Mouse (Mus musculus) intestine, embryonic 16.5 days (tissue): ENCODE results near the gene Gabrb1. TPM values are rescaled to one million over a fixed set of nuclear protein-coding genes. Genes with fewer than 3 reads are reported as not detected.
"Not testable (repeated sequence)": the region's sequence is repeated elsewhere in the genome, so short reads cannot be mapped to it uniquely, and the experiment has no call there.

Experiments
- ATAC-seq: fragments of 200-750 bp; cut with Nextera tagmentation; 2 replicates; pipeline ENCODE4 v1.8.0; 2017; ENCODE audit warnings: moderate TSS enrichment, moderate library complexity
- H3K27ac ChIP-seq: fragments of 300-500 bp; sonication (generic); 2 replicates; pipeline ENCODE4 v1.5.1; 2014; ENCODE audit warnings: mild to moderate bottlenecking, low read length
- H3K27me3 ChIP-seq: fragments of 300-500 bp; sonication (generic); replicated peaks from 2 replicates; pipeline ENCODE4 v1.6.1; 2014; ENCODE audit warnings: low read length, control low read depth, mixed read lengths; ENCODE audit not compliant: control insufficient read depth, insufficient read depth
- H3K36me3 ChIP-seq: fragments of 300-500 bp; sonication (generic); 2 replicates; pipeline ENCODE4 v1.6.1; 2014; ENCODE audit warnings: low read length, control low read depth; ENCODE audit not compliant: control insufficient read depth, insufficient read depth
- H3K4me1 ChIP-seq: fragments of 300-500 bp; sonication (generic); 2 replicates; pipeline ENCODE4 v1.6.1; 2014; ENCODE audit warnings: low read length, control low read depth, mixed read lengths; ENCODE audit not compliant: control insufficient read depth, insufficient read depth
- H3K4me2 ChIP-seq: fragments of 300-500 bp; sonication (generic); 2 replicates; pipeline ENCODE4 v1.6.1; 2014; ENCODE audit warnings: low read depth, low read length, control low read depth
- H3K4me3 ChIP-seq: fragments of 300-500 bp; sonication (generic); 2 replicates; pipeline ENCODE4 v1.5.1; 2014; ENCODE audit warnings: mild to moderate bottlenecking, low read length
- H3K9ac ChIP-seq: fragments of 300-500 bp; sonication (generic); 2 replicates; pipeline ENCODE4 v1.6.1; 2014; ENCODE audit warnings: low read depth, low read length
- H3K9me3 ChIP-seq: fragments of 300-500 bp; sonication (generic); 2 replicates; pipeline ENCODE4 v1.6.1; 2016; ENCODE audit warnings: low read length, control low read depth; ENCODE audit not compliant: control insufficient read depth
- WGBS: fragments of 180-500 bp; shearing (Covaris S2); extraction: QIAGEN DNeasy Blood & Tissue Kit; methylation state at CpG from one replicate; pipeline ENCODE4 v1.1.7; 2014; 5-methylcytosine and 5-hydroxymethylcytosine counted together
- polyA plus RNA-seq: library from polyadenylated mRNA; unstranded; fragments of >200 nt; fragmentation: Nextera tagmentation; extraction: Ambion mirVana; gene quantifications from 2 replicates; pipeline ENCODE4 v1.2.1, GENCODE M21; 2015

Gene Gabrb1
- polyA plus RNA-seq, 1 experiment from 2014 or later = 0.35 TPM

DNA sequence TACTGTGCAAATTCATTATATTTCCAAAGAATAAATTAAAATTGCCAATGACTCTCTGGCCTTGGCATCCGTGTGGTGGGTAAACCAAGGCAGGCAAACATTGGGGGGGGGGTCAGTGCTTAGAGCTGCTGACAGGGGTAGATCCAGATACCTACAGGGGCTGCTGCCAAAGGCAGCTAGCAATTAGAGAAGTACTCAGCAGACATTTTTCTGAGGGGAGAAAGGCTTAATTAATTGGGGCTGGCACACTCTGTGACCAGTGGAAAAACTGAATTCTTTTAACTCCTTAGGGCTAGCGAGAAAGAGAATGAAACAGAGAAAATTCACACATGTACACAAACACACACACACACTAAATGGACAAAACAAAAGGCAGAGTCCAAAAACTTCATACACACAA, 388.3 kb downstream of the Gabrb1 start:
- WGBS = 81% methylated on average over 2 of the region's 2 CpGs
- H3K9ac ChIP-seq = no peak overlapping the region

DNA sequence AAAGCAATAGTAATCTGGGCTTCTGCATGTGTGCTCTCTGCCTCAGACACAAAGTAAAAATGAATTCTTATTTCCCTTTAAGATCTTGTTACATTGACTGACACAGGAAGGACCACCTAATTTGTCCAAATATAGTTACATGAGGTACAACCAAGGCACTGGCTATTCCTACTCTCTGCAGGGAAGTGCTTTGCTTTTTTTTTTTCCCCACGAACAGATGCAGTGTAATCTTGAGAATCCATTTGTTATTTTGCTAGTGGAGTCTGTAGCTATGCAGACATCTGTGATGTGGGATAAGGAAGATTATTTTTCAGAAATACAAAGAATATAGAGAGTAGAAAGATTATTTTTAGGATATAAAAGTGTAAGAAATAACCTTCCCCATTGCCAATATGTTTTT, 406.2 kb downstream of the Gabrb1 start:
- no peak overlapping the region for H3K27ac ChIP-seq
- H3K4me3 ChIP-seq = no peak overlapping the region
- H3K4me1 ChIP-seq = no peaks in the 10 kb centered on the region
- ATAC-seq = no peak
- H3K27me3 ChIP-seq = no peaks in the 10 kb centered on the region
- H3K9me3 ChIP-seq = no peaks in the 10 kb centered on the region
- WGBS = 63% methylated on average over 1 of the region's 1 CpGs
- H3K9ac ChIP-seq = no peak overlapping the region
- no peak overlapping the region for H3K4me2 ChIP-seq
- no peaks in the 10 kb centered on the region for H3K36me3 ChIP-seq

More for the DNA sequence above, 388.3 kb downstream of the Gabrb1 start:
- H3K9me3 ChIP-seq = no peaks in the 10 kb centered on the region
- no peak for ATAC-seq
- H3K4me2 ChIP-seq = no peak overlapping the region
- no peaks in the 10 kb centered on the region for H3K36me3 ChIP-seq
- H3K4me1 ChIP-seq = no peaks in the 10 kb centered on the region
- H3K4me3 ChIP-seq = no peak overlapping the region
- no peak overlapping the region for H3K27ac ChIP-seq
- no peaks in the 10 kb centered on the region for H3K27me3 ChIP-seq

DNA sequence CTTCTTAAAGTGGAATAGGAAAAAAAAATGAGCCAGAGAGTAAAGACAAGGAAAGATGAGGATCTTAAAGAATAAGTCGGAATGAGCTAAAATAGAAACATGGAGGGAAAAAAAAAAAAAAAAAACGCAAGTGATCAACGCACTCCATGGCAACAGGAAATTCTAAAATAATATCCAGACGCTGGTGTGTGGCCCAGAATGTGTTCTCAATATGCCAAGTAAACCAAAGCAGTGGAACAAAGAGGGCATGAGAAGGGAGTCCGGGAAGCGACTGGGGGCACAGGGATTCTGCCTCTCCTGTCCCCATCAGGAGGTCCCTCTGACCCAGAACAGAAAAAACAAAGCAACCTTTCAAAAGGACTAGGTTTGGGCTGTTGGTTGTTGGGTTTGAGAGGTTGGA, 410.9 kb downstream of the Gabrb1 start:
- Histone ChIP-seq H3K4me1 (no peaks in the 10 kb centered on the region), H3K4me3 (no peak overlapping the region), H3K36me3 (no peaks in the 10 kb centered on the region), H3K27me3 (no peaks in the 10 kb centered on the region), H3K9me3 (no peaks in the 10 kb centered on the region), H3K4me2 (no peak overlapping the region), H3K9ac (no peak overlapping the region), H3K27ac (no peak overlapping the region)
- 62% methylated on average over 6 of the region's 6 CpGs for WGBS
- no peak for ATAC-seq

DNA sequence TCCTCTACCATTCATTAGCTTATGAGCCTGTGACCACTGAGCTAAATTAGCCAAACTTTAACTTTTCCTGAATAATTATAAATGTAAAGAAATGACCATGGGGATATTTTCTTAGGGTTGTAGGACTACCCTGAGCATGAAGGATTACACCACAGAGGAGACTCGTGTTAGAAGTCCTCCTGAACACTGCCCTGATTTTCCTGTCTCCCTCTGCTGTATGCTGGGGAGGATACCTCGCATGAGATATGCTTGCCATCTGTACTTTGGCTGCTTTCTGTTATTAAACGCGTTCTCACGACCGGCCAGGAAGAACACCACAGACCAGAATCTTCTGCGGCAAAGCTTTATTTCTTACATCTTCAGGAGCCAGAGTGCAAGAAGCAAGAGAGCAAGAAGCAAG, 411.5 kb downstream of the Gabrb1 start:
- ATAC-seq, H3K9me3 ChIP-seq, H3K27ac ChIP-seq, H3K4me1 ChIP-seq, H3K4me2 ChIP-seq, H3K4me3 ChIP-seq, H3K9ac ChIP-seq, H3K27me3 ChIP-seq, H3K36me3 ChIP-seq: not testable (repeated sequence)
- 92% methylated on average over 7 of the region's 7 CpGs for WGBS

- WGBS = 87% methylated on average over 6 of the region's 6 CpGs
- no peaks in the 10 kb centered on the region for H3K9me3 ChIP-seq
- no peak overlapping the region for H3K27ac ChIP-seq
- H3K9ac ChIP-seq = no peak overlapping the region
- ATAC-seq = no peak
- H3K4me1 ChIP-seq = no peaks in the 10 kb centered on the region
- H3K36me3 ChIP-seq = no peaks in the 10 kb centered on the region
- no peaks in the 10 kb centered on the region for H3K27me3 ChIP-seq
- H3K4me2 ChIP-seq = no peak overlapping the region
- no peak overlapping the region for H3K4me3 ChIP-seq
These were observed 418.9 kb downstream of the Gabrb1 start for GRCm38 (mm10) chr5:72076781-72077180.

- no peak overlapping the region for H3K4me3 ChIP-seq
- no peak overlapping the region for H3K9ac ChIP-seq
- no peaks in the 10 kb centered on the region for H3K27me3 ChIP-seq
- WGBS = 84% methylated on average over 1 of the region's 1 CpGs
- no peaks in the 10 kb centered on the region for H3K4me1 ChIP-seq
- no peaks in the 10 kb centered on the region for H3K9me3 ChIP-seq
- H3K36me3 ChIP-seq = no peaks in the 10 kb centered on the region
- H3K27ac ChIP-seq = no peak overlapping the region
- ATAC-seq = no peak
- H3K4me2 ChIP-seq = no peak overlapping the region
These were observed 428.6 kb downstream of the Gabrb1 start for GRCm38 (mm10) chr5:72086518-72086917.

DNA sequence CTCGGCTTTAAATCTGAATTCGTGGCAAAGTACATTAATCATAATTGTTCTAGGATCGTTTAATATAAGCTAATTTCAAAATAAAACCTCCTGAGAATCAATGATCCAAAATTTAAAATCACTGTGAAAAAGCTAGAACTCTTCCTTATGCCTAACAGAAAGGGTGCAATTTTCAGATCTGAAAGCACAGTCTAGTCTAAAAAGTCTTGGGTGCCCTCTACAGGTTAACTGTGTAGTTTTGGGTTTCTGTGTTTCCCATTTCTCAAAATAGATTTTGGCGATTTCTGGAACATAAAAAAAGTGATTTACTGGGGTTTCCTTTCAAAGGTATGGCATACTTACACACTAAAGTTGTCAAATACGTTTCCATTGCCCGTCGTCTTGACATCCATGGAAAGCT, 436.7 kb downstream of the Gabrb1 start:
- H3K9ac ChIP-seq = no peak overlapping the region
- no peak overlapping the region for H3K27ac ChIP-seq
- H3K4me3 ChIP-seq = no peak overlapping the region
- H3K4me1 ChIP-seq = no peaks in the 10 kb centered on the region
- no peaks in the 10 kb centered on the region for H3K9me3 ChIP-seq
- no peaks in the 10 kb centered on the region for H3K27me3 ChIP-seq
- no peak overlapping the region for H3K4me2 ChIP-seq
- WGBS = 49% methylated on average over 7 of the region's 7 CpGs
- ATAC-seq = no peak
- no peaks in the 10 kb centered on the region for H3K36me3 ChIP-seq

DNA sequence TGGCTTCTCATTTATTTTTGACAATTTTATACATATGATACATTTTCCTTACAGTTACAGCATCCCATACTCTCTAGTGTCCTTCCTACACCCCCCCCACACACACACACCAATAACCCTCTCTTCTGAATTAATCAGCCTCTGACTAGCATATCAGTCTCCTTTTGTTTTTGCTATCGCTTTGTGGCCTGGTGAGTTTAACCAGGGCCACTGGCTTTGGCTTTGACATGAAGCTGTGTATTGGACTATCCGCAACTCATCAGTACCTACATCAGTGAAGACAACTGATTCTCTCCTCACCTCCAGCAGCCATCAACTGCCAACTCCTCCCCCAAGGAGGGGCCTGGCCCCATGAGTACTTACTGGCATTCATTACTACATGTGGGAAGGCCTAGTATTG, 437.1 kb downstream of the Gabrb1 start:
- H3K4me3 ChIP-seq = no peak overlapping the region
- 87% methylated on average over 2 of the region's 2 CpGs for WGBS
- no peaks in the 10 kb centered on the region for H3K27me3 ChIP-seq
- H3K9ac ChIP-seq = no peak overlapping the region
- no peak for ATAC-seq
- H3K4me1 ChIP-seq = no peaks in the 10 kb centered on the region
- H3K36me3 ChIP-seq = no peaks in the 10 kb centered on the region
- H3K27ac ChIP-seq = no peak overlapping the region
- H3K9me3 ChIP-seq = no peaks in the 10 kb centered on the region
- H3K4me2 ChIP-seq = no peak overlapping the region

GRCm38 (mm10) chr5:72104274-72104921, 446.5 kb downstream of the Gabrb1 start:
- ATAC-seq = no peak
- Histone ChIP-seq H3K4me3 (no peak overlapping the region), H3K9ac (no peak overlapping the region), H3K27me3 (no peaks in the 10 kb centered on the region), H3K4me1 (no peaks in the 10 kb centered on the region), H3K36me3 (no peaks in the 10 kb centered on the region), H3K4me2 (no peak overlapping the region), H3K9me3 (no peaks in the 10 kb centered on the region), H3K27ac (no peak overlapping the region)
- WGBS = 65% methylated on average over 7 of the region's 7 CpGs

- ATAC-seq = no peak
- Histone ChIP-seq H3K4me1 (no peaks in the 10 kb centered on the region), H3K27me3 (no peaks in the 10 kb centered on the region), H3K4me3 (no peak overlapping the region), H3K4me2 (no peak overlapping the region), H3K9ac (no peak overlapping the region), H3K27ac (no peak overlapping the region), H3K36me3 (no peaks in the 10 kb centered on the region), H3K9me3 (no peaks in the 10 kb centered on the region)
- 80% methylated on average over 6 of the region's 6 CpGs for WGBS
These were observed 464.6 kb downstream of the Gabrb1 start for GRCm38 (mm10) chr5:72122414-72123037.
